Mouse (Mus musculus) heart, adult 8-10 months (tissue): ENCODE data around the gene Capza1. TPM values are rescaled to one million over a fixed set of nuclear protein-coding genes. Genes with fewer than 3 reads are reported as not detected.
A peak's percentile ranks its signal among the peaks of the same experiment; 100 is the strongest.
"Not testable (repeated sequence)": the region's sequence is repeated elsewhere in the genome, so short reads cannot be mapped to it uniquely, and the experiment has no call there.

Experiments used
- DNase-seq: peaks from one replicate; pipeline ENCODE4 v3.0.0; 2022; ENCODE audit warnings: low spot score
- total RNA-seq, 4 experiments: library from RNA; stranded (reverse); gene quantifications; 2 replicates each; pipeline ENCODE4 v1.2.4; 2022

The Capza1 gene
- total RNA-seq, 4 experiments from 2014 or later: 24.7 to 32.7 (median 29.6) TPM

DNA sequence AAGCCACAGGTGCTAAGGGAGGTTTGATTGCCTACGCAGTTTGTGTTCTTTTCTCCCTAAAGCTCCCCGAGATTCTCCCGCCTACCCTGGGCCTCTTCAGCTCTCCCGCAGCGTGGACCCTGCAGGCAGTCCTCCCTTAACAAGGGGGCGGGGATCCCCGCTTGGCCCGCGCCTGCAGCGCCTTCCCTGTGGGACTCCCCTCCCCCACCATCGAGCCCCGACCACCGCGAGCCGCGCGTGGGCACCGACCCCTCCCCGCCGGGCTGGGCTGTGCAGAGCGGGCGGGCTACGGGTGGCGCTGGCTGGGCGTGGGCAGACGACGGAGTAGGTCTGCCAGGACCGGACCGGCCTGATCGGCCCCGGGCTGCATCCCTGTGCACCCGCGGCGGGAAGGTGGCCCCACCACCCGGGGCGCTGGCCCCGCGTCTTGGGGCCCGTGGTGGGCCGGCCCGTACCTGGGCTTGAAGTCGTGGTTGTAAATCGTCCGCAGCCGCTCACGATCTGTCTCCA lies 46.8 kb downstream of the Capza1 start:
- DNase-seq: peak; percentile 30

DNA sequence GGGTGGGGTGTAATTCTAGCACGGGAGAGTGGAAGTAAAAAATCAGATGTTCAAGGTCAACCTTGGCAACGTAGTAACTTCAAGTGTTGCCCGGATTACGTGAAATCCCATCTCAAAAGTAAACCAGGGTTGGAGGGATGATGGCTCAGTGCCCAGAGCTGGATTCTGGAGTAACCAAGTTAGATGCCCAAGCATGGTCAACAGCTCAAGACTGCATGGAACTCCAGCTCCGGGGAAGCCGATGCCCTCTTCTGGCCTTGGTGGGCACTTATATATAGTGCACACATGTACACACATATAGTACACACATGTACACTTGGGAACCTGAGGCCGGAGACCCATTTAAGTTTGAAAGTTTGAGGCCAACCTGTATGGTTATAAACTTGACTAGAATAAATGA lies 48.2 kb downstream of the Capza1 start:
- DNase-seq: no peak

DNA sequence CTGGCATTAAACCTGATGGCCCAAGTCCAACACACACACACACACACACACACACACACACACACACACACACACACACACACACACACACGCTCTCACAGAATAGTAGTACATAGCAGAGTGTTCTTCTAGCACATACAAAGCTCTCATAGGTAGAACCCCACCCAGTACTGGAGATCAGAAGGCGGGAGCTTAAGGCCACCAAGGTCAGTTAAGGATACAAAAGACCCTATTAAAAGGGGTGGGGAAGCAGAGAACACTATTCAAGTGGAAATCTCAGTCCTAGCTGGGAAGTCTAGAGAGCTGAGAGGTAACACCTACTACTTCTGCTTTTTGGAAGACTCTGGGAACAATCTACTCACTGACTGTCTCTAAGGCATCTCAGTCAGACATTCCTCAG lies 49.0 kb downstream of the Capza1 start:
- no peak for DNase-seq

DNA sequence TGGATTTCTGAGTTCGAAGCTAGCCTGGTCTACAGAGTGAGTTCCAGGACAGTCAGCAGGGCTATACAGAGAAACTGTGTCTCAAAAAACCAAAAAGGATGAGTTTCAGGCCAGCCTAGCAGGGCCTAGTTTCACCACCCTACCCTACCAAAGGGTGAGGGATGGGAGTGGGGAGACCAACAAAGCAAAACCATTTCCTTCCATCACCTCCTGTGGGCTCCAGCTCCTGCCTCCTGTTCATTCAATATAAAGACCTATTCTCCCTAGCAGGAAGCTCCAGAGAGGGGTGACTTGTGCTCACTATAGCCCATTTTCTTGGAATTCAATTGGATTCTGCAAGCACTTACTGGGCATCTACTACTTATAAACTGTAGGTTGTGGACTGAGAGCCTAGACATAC lies 49.6 kb downstream of the Capza1 start:
- DNase-seq: no peak

DNA sequence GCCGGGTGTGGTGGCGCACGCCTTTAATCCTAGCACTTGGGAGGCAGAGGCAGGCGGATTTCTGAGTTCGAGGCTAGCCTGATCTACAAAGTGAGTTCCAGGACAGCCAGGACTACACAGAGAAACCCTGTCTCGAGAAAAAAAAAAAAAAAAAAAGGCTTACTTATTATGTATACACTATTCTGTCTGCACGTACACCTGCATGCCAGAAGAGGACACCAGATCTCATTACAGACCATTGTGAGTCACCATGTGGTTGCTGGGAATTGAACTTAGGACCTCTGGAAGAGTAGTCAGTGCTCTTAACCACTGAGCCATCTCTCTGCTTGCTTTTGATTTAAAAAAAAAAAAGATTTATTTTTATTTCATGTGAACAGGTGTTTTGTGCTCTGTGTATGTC lies 51.1 kb downstream of the Capza1 start:
- not testable (repeated sequence) for DNase-seq

DNA sequence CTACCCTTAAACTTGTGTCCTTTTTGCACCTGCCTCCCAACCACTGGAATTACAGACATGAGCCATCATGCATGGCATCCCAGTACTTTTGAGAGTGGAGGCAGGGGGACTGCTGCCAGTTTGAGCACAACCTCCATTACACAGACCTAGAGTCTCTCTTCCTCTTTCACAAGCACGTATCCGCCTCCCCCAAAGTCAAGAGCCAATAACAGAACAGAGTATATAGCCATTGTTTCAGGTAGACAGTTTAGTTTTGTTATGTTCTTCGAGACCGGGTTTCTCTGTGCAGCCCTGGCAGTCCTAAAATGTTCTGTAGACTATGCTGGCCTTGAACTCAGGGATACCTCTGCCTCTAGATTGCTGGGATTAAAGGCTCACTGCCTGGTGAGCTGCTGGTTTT lies 52.1 kb downstream of the Capza1 start:
- no peak for DNase-seq

DNA sequence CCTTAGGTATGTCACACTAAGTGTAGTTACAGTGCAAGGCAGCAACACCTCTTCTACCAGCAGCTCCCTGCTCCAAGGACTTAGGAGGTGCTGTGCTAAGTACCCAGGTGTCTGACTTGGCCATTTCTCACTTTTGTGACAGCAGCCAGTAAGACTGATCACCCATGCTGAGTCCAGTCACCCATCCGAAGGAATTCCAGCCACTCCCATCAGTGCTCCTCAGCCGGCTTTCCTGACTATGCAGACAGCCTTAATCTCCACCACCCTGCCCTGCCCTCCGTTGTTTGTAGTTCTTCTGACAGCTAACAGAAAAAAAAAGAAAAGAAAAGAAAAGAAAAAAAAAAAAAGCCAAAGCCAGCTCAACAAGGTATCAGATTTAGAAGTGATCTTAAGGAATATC lies 52.6 kb downstream of the Capza1 start:
- DNase-seq: no peak

DNA sequence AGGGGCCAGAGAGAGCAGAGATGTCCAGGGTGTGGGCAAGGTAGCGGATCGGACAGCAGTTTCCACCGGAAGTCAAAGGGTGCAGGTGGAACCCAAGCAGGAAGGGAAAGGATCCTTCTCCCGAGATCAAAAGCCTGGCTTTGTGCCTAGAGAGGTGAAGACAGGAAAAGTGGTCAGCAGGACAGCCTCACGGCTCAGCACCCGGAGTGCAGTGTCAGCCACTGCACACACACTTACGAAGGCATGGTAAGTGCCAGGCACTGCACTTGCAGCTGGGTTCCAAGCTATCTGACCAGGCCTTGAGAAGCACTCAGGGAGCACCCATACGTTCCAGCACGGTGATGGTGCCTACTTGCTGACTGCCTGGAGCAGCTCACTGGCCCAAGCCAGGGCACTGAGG lies 58.8 kb downstream of the Capza1 start:
- DNase-seq: no peak

DNA sequence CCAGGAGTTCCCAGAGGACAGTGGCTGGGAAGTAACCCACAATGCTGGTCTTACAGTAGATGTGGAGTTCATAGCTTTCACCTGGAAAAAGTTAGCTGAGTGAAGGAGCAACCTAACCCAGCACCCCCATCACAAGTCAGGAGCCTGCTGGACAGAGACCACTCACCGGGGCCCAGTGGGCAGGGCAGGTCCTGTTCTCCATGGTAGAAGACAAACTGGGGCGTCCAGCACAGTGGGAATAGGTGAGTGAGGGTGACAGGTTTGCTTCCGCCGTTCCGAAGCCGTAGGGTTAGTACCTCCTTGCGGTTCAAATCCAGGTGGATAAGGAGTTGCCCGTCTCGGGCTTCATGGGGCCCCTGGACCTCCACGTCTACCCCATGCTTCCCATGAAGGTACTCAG lies 60.0 kb downstream of the Capza1 start:
- DNase-seq: no peak

DNA sequence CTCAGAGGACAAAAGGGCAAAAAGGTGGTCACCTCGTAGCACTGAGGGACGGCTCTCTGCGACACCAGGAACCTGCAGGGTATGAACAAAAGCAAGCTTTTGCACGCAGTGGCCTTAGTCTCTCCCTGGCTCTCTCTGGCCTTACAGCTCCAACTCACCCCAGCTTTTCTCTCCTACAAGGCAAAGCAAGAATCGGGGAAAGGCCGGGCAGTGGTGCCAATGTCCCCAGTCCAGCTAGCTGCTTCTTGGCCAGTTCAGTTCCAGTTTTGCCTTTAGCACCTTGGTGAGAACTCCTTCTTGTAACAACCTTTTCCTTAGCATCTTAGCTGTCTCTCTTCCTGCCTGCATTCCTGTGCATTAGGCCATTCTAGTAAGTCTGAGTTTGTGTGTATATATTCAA lies 62.8 kb downstream of the Capza1 start:
- DNase-seq: no peak

DNA sequence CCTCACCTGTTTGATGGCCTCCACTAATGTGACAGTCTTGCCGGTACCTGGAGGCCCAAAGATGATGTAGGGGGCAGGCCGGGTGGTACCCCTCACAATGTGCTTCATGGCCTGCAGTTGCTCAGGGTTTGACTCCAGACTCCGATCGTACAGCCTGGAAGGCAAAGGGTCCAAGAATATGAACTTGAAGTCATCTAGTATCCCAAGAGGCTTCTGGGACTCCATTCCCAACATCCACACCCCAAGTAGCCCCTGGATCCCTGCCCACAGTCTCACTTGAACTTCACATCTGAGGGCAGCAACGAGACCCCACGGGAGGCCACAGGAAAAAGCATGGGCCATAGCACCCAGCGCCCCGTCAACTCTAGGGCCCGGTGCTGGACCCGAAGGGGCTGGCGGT lies 63.6 kb downstream of the Capza1 start:
- DNase-seq: no peak

DNA sequence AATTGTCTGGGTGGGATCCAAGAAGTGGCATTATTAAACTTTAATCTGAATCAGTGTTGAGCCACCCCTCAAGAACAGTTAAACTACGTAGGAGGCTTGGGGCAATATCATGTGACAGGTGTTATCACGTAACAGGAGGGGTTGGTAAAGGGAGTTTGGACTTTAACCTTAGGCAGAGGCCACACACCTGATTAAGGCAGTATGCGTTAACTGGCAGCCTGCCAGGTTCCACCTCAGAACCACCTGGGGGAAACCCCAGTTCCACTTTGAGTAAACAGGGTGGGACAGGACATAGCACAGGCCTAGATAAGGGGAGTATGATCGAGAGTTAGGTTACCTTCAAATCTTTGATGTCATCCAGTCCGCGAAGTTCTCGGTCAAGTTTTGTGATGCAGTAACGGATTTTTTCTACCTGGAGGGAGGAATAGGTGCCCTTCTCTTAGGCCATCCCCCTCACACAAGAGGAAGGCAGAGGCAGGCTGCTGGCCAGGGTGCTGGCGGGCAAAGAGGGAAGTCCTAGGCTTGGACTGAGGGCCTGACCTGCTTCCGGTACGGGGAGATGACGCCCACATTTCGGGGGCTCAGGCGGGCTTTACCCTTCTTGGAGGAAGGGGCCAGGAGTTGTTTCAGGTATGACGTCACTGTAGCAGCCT lies 67.7 kb downstream of the Capza1 start:
- no peak for DNase-seq

DNA sequence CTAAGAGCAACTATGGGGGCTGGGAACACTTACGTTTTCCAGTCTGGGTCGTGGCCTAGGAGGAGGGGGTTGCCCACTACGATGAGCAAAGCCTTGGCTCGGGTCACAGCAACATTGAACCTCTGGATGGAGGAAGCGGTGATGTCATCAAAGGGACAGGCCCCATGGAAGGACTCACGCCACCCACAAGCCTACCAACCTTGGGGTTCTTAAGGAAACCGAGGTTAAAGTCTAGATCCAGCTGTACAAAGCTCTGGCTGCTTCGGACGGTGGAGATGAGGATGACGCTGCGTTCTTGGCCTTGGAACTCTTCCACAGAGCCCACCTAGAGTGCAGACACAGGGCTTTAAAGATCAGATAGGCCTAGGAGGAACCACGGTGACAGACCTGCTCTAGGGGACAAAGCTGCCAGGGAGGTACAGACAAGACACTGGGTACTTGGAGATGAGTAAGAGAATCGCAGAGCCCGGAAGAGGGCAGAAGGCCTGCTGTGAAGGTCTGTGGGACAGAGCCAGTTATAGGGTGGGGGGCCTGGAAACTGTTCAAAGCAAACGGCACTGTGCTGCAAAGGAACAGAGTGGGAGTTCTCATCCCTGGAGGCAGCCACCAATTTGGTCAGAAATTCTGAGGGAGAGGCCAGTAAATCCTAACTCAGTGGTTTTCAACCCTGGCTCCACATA lies 68.5 kb downstream of the Capza1 start:
- no peak for DNase-seq

DNA sequence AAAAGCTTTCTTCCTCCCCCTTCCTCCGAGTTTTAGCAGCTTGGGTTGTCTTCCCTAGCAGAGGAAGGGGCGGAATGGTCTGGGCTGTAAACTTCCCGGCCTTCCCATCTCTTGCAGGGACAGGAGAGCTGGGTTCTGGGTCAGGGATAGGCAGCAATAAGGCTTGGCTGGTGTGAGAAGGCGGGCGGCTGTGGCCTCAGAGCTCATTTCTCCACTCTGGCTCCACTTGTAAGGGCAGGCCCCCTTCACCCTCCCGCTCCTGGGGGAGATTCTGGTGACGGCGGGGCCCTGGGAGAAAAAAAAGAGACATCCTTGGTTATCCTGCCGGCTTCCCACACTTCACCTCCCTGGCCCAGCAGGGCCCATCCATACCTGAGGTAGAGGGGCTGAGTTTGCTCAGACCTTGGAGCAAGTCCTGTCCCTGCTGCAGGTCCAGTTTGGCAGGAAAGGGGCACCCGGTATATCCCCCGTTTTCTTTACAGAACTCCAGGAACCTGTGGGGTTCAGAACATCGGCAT lies 69.3 kb downstream of the Capza1 start:
- no peak for DNase-seq

DNA sequence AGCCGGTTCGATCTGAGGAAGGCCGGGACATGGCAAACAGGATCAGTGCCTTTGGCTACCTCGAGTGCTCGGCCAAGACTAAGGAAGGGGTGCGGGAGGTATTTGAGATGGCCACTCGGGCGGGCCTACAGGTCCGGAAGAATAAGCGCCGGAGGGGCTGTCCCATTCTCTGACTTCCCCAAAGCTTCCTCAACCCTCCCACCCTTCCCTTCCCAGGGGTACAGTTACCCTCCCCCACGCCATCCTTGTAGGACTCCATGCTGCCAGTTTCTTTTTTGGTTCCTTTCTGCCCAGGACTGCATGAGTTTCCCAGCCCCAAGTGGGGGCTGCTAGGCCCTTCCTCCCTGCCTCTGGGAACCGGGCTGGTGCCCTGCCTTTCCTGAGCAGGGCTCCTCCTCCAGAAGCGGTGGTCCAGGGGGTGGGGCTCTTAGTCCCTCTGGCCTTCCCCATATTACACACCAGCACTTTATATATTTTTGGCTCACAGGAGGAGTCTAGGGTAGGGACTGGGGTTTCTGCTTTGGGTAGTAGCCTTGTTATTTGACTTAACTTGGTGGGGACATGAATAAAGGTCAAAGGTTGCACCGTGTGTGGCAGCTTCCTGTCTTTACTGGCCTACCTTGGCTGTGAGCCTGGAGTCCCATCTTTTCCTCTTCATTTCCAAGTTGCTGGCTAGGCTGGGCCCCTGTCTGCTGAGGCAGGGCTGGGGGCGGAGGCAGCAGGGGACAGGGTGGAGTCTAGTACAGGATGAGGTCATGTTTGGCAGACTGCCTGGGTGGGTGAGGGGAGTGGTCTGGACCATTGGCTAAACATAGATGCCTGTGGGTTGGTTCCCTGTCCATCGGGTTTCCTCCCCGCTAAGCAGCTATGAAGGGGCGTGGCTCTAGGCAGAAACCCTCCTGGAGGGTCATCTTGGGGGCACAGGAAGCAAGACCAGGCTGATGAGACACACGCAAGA lies 70.2 kb downstream of the Capza1 start:
- DNase-seq: peak; percentile 97

DNA sequence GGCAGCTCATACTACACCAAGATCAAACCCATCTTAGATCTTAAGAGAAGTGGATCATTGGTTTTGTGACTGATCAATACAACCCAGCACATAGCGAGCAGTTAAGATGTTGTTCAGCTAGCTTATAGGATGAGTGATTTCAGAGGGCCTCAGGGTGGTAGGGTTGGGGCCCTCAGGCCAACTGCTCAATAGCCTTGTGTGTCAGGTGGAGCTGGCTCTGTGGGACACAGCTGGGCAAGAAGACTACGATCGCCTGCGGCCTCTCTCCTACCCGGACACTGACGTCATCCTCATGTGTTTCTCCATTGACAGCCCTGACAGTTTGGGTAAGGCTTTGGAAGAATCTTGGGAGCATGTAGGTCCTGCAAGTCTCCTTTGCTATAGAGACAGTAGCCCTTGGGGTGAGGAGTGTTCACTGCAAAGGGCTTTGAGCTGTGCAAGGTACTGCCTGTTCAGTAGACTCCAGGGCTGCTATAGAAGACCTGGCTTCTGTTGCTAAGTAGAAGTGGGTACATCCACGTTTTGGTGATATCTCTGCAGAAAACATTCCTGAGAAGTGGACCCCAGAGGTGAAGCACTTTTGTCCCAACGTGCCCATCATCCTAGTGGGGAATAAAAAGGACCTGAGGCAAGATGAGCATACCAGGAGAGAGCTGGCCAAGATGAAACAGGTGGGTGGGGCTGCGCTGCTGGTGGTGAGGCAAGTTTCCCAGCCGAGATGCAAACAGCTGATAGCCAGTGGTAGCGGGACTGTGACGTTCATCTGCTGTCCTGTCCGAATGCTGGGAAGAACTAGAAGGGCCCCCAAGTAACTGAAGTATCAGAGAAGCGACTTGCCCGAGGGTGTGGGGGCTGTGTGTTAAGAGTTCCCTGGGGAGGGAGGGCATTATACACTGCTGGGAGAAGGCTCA lies 71.7 kb downstream of the Capza1 start:
- DNase-seq: no peak

DNA sequence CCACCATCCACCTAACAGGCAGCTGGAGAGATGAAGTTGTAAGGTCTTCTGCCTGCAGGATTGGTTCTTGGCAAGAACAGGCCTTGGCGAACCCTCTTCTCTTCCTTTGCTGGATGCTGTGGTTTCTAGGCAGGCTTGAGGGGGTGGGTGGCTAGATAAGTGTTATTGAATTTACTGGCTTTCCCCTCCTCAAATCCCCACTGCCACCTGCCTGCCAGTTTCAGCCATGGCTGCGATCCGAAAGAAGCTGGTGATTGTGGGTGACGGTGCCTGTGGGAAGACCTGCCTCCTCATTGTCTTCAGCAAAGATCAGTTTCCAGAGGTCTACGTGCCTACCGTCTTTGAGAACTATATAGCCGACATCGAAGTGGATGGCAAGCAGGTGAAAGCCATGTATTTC lies 72.6 kb downstream of the Capza1 start:
- no peak for DNase-seq

DNA sequence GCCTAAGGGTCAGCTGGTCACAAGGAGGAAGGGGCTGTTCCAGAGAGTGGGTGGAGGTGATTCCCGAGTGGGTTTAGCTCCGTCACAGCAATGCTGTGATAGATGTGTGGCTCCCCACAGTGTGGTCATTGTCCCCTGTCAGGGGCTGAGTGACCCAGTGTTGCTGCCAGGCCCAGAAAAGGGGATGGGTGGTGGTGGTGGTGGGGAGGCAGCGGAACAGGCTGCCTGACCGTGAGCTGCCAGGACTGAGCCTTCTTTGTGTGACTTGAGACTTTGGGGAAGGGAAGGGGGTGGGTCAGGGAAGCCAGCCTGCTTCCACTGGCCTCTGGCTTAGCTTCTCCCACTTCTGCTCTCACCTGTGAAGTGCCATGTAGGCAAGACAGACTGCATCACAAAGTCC lies 73.3 kb downstream of the Capza1 start:
- DNase-seq: peak; percentile 26

DNA sequence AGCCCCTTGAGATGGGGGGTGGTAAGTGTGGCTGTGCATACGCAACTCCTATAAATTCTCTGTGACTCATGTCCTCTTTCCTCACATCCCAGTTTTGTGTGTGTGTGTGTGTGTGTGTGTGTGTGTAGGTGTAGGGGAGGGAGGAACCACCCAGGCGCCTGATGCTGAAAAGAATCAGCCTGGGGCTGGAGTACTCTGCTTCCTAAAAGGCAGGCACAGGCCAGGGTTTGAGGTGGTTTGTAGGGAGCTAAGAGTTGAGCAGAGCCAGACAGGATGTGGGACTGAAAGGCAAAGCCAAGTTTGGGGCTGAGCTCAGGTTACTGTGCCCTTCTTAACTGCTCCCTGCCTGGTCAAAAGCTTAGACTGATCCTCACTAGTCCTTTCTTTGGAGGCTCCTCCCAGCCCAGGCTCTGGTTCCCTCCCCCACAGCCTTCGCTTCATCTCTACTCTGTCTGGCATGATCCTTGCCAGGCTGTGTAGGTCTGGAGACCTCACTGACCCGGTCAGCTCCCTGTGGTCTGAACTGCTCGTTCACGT lies 73.8 kb downstream of the Capza1 start:
- DNase-seq: peak; percentile 38

DNA sequence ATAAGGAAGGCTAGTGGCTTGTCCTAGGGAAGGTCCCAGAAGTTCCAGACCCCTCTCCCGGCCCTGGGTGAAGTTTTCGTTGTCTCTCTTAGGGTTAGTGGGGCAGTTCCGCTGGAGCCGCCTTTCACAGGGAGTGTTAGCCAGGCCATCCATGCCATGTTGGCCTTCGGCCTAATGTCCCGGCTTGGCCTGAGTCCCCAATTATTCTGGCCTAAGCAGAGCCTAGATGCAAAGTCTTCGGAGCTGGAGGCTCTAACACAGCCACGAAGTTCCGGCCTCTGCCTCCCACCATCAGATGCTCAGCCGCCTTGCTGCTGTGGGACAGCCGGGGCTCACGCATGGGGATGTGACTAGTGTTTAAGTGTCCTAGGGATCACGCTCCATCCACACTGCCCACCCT lies 74.5 kb downstream of the Capza1 start:
- peak; percentile 71 for DNase-seq

DNA sequence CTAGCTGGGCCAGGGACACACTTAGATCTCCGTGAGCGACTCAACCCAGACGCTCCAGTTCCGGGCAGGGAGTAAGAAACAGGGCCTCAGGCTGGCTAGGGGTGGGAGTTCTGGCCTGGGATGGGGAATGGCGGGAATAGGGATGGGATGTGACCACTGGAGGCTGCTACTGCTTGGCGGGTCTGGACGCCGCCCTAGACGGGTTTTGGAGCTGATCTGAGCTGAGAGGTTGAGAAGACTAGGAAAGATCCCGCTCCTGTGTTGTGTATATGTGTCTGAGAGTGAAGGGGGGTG lies 75.0 kb downstream of the Capza1 start:
- DNase-seq: no peak
